Mouse (Mus musculus): Measurements from ENCODE around the gene Qrich1. TPM values are rescaled to one million over a fixed set of nuclear protein-coding genes. Genes with fewer than 3 reads are reported as not detected.

Qrich1 gene
- total RNA-seq, 1 experiment from 2014 or later: 180 TPM

Other genes starting within 250 kb of the Qrich1 start
- gene Nicn1, start 226.4 kb upstream of the Qrich1 start, total RNA-seq (2017): 1.1 to 1.9 TPM (median 1.6 TPM) in 3 replicates
- 0.57 to 1.1 TPM in 2 of 3 replicates, not detected in the other for gene Amt, start 220.0 kb upstream of the Qrich1 start, total RNA-seq (2017)
- 777 to 880 TPM (median 867 TPM) in 3 replicates for gene Rhoa, start 210.7 kb upstream of the Qrich1 start, total RNA-seq (2017)
- 9.4 to 19.9 TPM (median 16.0 TPM) in 3 replicates for gene Tcta, start 210.6 kb upstream of the Qrich1 start, total RNA-seq (2017)
- 1,210 to 1,931 TPM (median 1,658 TPM) in 3 replicates for gene Gpx1, start 177.9 kb upstream of the Qrich1 start, total RNA-seq (2017)
- 106 to 168 TPM (median 114 TPM) in 3 replicates for gene Usp4, start 169.0 kb upstream of the Qrich1 start, total RNA-seq (2017)
- 3.5 to 8.4 TPM (median 4.9 TPM) in 3 replicates for gene 1700102P08Rik, start 124.0 kb upstream of the Qrich1 start, total RNA-seq (2017)
- gene Ccdc36, start 88.3 kb upstream of the Qrich1 start, total RNA-seq (2017): not detected in 3 replicates
- gene BC048562, start 80.3 kb upstream of the Qrich1 start, total RNA-seq (2017): not detected in 3 replicates
- gene Ccdc71, start 56.3 kb upstream of the Qrich1 start, total RNA-seq (2017): 12.6 to 19.5 TPM (median 14.1 TPM) in 3 replicates
- gene Klhdc8b, start 55.2 kb upstream of the Qrich1 start, total RNA-seq (2017): 0.48 to 0.97 TPM in 2 of 3 replicates, not detected in the other
- gene Lamb2, start 37.1 kb upstream of the Qrich1 start, total RNA-seq (2017): not detected in 3 replicates
- gene Usp19, start 26.2 kb upstream of the Qrich1 start, total RNA-seq (2017): 39.9 to 81.2 TPM (median 50.5 TPM) in 3 replicates
- gene Qars, start 9.1 kb upstream of the Qrich1 start, total RNA-seq (2017): 129 to 159 TPM (median 133 TPM) in 3 replicates
- 62.6 to 85.5 TPM (median 75.7 TPM) in 3 replicates for gene Impdh2, start 43.5 kb downstream of the Qrich1 start, total RNA-seq (2017)
- gene Ndufaf3, start 50.6 kb downstream of the Qrich1 start, total RNA-seq (2017): 8.3 to 13.4 TPM (median 8.5 TPM) in 3 replicates
- gene Dalrd3, start 53.1 kb downstream of the Qrich1 start, total RNA-seq (2017): 30.3 to 61.1 TPM (median 44.8 TPM) in 3 replicates
- 3.6 to 11.4 TPM (median 5.8 TPM) in 3 replicates for gene Wdr6, start 61.9 kb downstream of the Qrich1 start, total RNA-seq (2017)
- 0.75 to 2.6 TPM (median 0.87 TPM) in 3 replicates for gene P4htm, start 80.9 kb downstream of the Qrich1 start, total RNA-seq (2017)
- 163 to 214 TPM (median 169 TPM) in 3 replicates for gene Arih2, start 132.6 kb downstream of the Qrich1 start, total RNA-seq (2017)
- 41.3 to 54.1 TPM (median 43.3 TPM) in 3 replicates for gene Slc25a20, start 145.3 kb downstream of the Qrich1 start, total RNA-seq (2017)
- 13.1 to 24.5 TPM (median 23.8 TPM) in 3 replicates for gene Prkar2a, start 172.5 kb downstream of the Qrich1 start, total RNA-seq (2017)

All from monocyte, adult 5-6 weeks (primary cell).